Mouse (Mus musculus) left cerebral cortex, adult 8-10 months (tissue): ENCODE data around the gene Vmn1r67. TPM values are rescaled to one million over a fixed set of nuclear protein-coding genes. Genes with fewer than 3 reads are reported as not detected.

Experiments
- DNase-seq, 2 experiments: peaks; one replicate each; pipeline ENCODE4 v3.0.0; 2022; ENCODE audit warnings: low spot score in 2 of 2
- total RNA-seq, 4 experiments: library from RNA; stranded (reverse); gene quantifications; 2 replicates each; pipeline ENCODE4 v1.2.4; 2022

Gene Vmn1r67
- not detected for total RNA-seq

DNA sequence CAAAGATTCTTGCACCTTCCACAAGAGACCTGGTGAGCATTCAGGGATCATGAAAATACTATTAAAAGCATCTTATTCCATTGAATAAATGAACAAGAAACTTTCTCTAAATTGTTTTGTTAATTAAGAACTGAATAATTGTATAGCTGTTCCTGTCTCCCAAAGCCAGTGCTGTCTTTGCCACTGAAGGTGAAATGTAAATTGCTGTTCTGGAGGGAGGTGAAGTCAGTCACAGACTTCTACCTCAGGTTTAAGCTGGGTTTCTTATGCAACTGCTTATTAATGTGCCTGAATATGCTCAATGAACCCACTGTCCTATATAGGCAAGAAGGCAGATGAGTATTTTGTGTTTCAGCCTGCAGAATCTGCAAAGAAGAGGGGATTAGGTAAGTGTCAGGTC is at the start of gene Vmn1r67:
Gene Vmn1r67, plus strand, starts transcription at position 301 of the 400 bp plus-strand sequence.
- no peak for DNase-seq

- peak in 1 of 2 experiments; percentile 47 for DNase-seq
These were observed 15.0 kb downstream of the Vmn1r67 start for GRCm38 (mm10) chr7:10458166-10458565.

DNA sequence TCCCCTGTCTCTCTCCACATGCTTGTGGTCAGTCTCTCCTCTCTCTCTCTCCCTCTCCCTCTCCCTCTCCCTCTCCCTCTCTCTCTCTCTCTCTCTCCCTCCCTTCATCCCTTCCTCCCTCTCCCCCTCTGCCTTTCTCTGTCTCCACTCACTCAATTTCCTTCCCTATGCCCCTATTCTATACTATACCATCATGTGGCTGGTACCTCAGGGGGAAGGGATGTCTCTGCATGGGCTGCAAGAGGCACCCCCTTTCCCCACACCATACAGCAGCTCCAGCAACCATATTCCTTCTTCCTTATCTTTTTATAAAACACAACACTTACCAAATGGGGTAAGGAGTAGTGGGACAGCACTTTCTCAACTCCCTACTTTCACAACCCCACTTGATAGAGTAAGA is 36.7 kb downstream of the Vmn1r67 start:
- DNase-seq, result no peak

DNA sequence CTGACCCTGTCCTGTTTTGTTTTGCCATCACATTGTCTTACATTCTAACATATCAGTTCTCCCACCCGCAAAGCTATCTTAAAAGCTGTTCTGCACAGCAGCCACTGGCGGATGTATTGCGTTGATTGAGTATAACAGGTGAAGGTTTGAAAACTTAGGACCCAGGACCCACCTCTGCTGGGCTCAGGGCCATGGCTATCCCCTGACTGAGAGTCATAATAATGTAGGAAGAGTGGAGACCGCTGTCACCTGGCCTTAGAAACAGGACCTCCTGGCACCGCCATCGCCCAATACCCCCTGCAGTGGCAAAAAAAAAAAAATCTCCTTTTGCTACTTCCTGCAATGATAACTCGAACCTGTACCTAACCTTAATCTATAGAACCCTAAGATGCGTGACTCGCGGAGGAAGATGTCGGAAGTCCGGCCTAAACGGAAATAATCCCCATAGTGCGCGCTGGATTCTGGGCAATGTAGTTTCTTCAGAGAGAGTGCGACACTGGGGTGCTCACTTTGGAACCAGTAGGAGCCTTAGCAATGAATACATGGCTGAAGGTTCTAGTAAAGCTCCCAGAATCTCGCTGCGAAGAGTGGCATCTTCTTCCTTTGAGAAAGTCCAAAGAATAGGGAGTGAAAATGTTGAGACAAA is 37.6 kb downstream of the Vmn1r67 start:
- DNase-seq, result peak in 1 of 2 experiments; percentile 33

DNA sequence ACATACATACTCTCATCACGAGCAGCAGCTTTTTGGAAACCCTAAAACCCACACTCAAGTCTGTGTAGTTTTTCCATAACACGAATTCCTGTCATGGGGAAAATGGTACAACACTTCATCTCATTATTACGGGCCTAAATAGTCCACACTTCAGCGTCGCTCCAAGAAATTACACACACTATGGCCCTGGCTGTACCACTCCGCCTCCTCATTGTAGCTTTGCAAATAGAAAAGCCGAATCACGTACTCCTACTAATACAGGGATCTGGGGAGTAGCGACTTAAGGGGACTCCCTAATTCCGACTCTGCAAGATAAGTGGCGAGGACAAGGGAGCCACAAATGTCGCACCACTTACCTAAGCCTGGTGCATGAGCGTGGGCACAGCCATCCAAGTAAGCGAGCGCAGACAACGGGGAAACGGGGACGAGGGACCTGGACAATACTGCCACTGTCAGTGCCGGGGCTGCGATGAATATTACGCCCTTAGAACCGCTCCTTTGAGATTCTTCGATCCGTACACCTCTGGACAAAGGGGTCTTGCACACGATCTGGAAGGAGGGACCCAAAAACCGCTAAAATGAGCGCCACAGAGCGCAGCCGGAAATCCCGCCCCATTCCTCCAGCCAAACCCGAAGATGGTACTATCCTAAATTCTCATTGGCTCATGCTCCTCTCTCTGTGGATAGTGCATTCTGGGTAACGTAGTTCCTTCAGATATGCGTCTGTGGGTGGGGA is 51.8 kb downstream of the Vmn1r67 start, which contains the start of gene Zik1:
Gene Zik1, minus strand, starts transcription at position 609 of the 736 bp plus-strand sequence.
- DNase-seq, result peak; percentile 68 to 73

DNA sequence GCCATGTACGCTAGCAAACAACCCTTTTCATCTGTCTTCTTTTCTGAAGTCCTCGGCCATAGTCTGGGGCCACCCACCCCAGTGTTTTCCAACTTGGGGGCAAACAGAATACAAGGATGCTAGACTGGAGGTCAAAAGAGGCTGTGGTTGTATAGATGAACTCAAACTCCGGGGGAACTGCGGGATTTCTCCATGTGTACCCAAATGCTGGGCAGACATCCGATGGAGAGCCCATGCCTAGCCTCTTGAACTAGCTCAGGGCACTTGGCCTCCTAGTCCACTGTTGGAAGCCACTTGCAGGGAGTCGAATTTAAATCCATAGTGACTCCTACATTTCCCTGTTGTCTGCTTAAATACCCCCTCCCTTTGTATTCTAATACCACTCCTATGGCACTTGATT is 52.4 kb downstream of the Vmn1r67 start:
- no peak for DNase-seq

Other genes with a start within 250 kb of the Vmn1r67 start
- gene Vmn1r66, start 165.3 kb upstream of the Vmn1r67 start, total RNA-seq, result not detected
- gene Zik1, start 52.1 kb downstream of the Vmn1r67 start, total RNA-seq, result 10 to 100 TPM; 15.0 to 18.0 (median 16.5) TPM
- gene Vmn1r68, start 115.2 kb downstream of the Vmn1r67 start, total RNA-seq, result not detected
- gene Vmn1r69, start 170.3 kb downstream of the Vmn1r67 start, total RNA-seq, result not detected
- gene Vmn1r70, start 188.2 kb downstream of the Vmn1r67 start, total RNA-seq, result not detected
- not detected for gene Nlrp4b, start 244.5 kb downstream of the Vmn1r67 start, total RNA-seq